Mouse (Mus musculus) liver, embryonic 13.5 days (tissue): ENCODE measurements at regions not wholly inside any gene's neighbourhood (a gene's known extent, or its start where the extent isn't known, plus 50 kb on each side); places are given as distances from the start of the nearest gene placed in this dataset.

Experiments used
- ATAC-seq: fragments of 200-750 bp; cut with Nextera tagmentation; 2 replicates; pipeline ENCODE4 v1.8.0; 2017; ENCODE audit warnings: low read depth, mild to moderate bottlenecking, moderate number of reproducible peaks, moderate library complexity
- DNase-seq: peaks from one replicate; pipeline ENCODE4 v3.0.0; 2022
- H3K27ac ChIP-seq: fragments of 300-500 bp; sonication (generic); 2 replicates; pipeline ENCODE4 v1.5.1; 2015; ENCODE audit warnings: moderate library complexity, mild to moderate bottlenecking, inconsistent platforms
- H3K27me3 ChIP-seq: fragments of 300-500 bp; sonication (generic); 2 replicates; pipeline ENCODE4 v1.6.1; 2015; ENCODE audit warnings: mild to moderate bottlenecking, inconsistent platforms
- H3K36me3 ChIP-seq: fragments of 300-500 bp; sonication (generic); 2 replicates; pipeline ENCODE4 v1.6.1; 2015; ENCODE audit warnings: mild to moderate bottlenecking, inconsistent platforms
- H3K4me1 ChIP-seq: fragments of 300-500 bp; sonication (generic); replicated peaks from 2 replicates; pipeline ENCODE4 v1.6.1; 2015; ENCODE audit warnings: inconsistent platforms
- H3K4me2 ChIP-seq: fragments of 300-500 bp; sonication (generic); 2 replicates; pipeline ENCODE4 v1.6.1; 2015; ENCODE audit warnings: inconsistent platforms, mild to moderate bottlenecking, moderate library complexity
- H3K4me3 ChIP-seq: fragments of 300-500 bp; sonication (generic); replicated peaks from 2 replicates; pipeline ENCODE4 v1.5.1; 2015; ENCODE audit warnings: mild to moderate bottlenecking, inconsistent platforms
- H3K9ac ChIP-seq: fragments of 300-500 bp; sonication (generic); 2 replicates; pipeline ENCODE4 v1.6.1; 2015; ENCODE audit warnings: mild to moderate bottlenecking, inconsistent platforms
- H3K9me3 ChIP-seq: fragments of 300-500 bp; sonication (generic); replicated peaks from 2 replicates; pipeline ENCODE4 v1.6.1; 2016; ENCODE audit warnings: inconsistent platforms
- WGBS: fragments of 180-500 bp; shearing (Covaris S2); methylation state at CpG from one replicate; pipeline ENCODE4 v1.1.7; 2015; ENCODE audit not compliant: insufficient replicate concordance; 5-methylcytosine and 5-hydroxymethylcytosine counted together

DNA sequence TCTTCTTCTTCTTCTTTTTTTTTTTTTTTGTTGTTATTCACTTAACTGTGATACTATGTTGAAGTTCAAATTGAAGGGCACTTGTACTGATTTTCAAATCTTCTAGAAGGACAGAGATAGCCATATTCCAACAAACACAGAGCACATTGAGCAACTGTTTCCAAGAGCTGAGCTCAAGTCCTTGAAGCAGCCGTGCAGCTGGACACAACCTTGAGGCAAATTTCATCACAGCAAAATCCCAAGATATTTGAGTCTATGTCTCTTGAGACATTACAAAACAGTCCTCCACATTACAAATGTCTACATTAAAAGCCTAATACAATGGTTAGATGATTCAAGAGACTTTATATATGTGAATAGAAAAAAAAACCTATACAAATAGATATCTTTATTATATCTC is 141.9 kb downstream of the Gja1 start:
- 61% methylated on average over 1 of the region's 1 CpGs for WGBS
- no peak overlapping the region for H3K9ac ChIP-seq
- H3K4me3 ChIP-seq: no peak overlapping the region
- H3K36me3 ChIP-seq: no peaks in the 10 kb centered on the region
- H3K4me1 ChIP-seq: no peaks in the 10 kb centered on the region
- no peaks in the 10 kb centered on the region for H3K27me3 ChIP-seq
- H3K9me3 ChIP-seq: no peaks in the 10 kb centered on the region
- H3K4me2 ChIP-seq: no peak overlapping the region
- H3K27ac ChIP-seq: no peak overlapping the region
- ATAC-seq (no peak), DNase-seq (no peak)

- Histone ChIP-seq H3K4me1 (no peaks in the 10 kb centered on the region), H3K9ac (no peak overlapping the region), H3K36me3 (no peaks in the 10 kb centered on the region), H3K4me2 (no peak overlapping the region), H3K4me3 (no peak overlapping the region), H3K27ac (no peak overlapping the region), H3K9me3 (no peaks in the 10 kb centered on the region), H3K27me3 (no peaks in the 10 kb centered on the region)
- no peak for ATAC-seq
- DNase-seq: no peak
- 68% methylated on average over 2 of the region's 2 CpGs for WGBS
Observed at GRCm38 (mm10) chr10:56525791-56526190, 148.7 kb downstream of the Gja1 start.

- Histone ChIP-seq H3K27ac (no peak overlapping the region), H3K9ac (no peak overlapping the region), H3K9me3 (no peaks in the 10 kb centered on the region), H3K27me3 (no peaks in the 10 kb centered on the region), H3K4me2 (no peak overlapping the region), H3K4me3 (no peak overlapping the region), H3K4me1 (no peaks in the 10 kb centered on the region), H3K36me3 (no peaks in the 10 kb centered on the region)
- DNase-seq (no peak), ATAC-seq (no peak)
- 57% methylated on average over 4 of the region's 4 CpGs for WGBS
Observed at GRCm38 (mm10) chr10:56537091-56537490, 160.0 kb downstream of the Gja1 start.

DNA sequence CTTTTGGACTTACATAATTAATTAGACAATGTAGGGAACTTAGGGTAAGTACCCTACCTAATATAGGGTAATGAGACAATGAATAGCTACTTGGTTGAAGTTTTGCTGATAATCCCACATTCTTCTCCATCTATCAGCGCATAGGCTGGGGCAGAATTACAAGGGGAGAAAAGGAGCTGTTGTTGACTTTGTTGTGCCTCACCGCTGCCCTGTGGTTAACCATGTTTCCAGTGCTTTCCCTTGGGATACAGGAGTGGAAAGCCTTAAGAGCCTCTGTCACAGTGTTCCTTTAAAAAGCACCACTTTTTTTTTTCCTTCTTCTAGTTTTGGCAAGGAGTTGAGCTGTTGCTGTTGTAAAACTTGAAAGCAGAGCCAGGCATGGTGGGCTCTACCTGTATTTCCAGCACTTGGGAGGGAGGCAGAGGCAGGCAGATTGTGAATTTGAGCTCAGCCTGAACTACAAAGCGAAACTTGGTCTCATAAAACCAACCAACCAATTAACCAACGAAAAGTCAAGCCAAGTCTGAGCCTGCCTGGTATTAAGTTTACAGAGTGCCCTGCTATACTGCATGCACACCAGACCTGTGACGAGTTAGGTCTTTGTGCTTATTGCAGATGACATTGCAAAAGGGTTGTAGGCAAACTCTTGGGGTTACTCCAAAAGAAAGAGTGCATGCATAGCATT is 162.8 kb downstream of the Gja1 start:
- DNase-seq: no peak

GRCm38 (mm10) chr10:56542106-56542505 is 165.0 kb downstream of the Gja1 start:
- WGBS: 60% methylated on average over 3 of the region's 3 CpGs
- no peaks in the 10 kb centered on the region for H3K36me3 ChIP-seq
- no peak for ATAC-seq

More for the DNA sequence above, 162.8 kb downstream of the Gja1 start:
- no peaks in the 10 kb centered on the region for H3K4me1 ChIP-seq
- H3K4me3 ChIP-seq: no peak overlapping the region
- no peak overlapping the region for H3K27ac ChIP-seq
- H3K9ac ChIP-seq: no peak overlapping the region
- no peak overlapping the region for H3K4me2 ChIP-seq
- H3K36me3 ChIP-seq: no peaks in the 10 kb centered on the region
- H3K9me3 ChIP-seq: no peaks in the 10 kb centered on the region
- H3K27me3 ChIP-seq: no peaks in the 10 kb centered on the region
- WGBS: 64% methylated on average over 5 of the region's 5 CpGs
- ATAC-seq: no peak

GRCm38 (mm10) chr10:56545989-56546388 is 168.9 kb downstream of the Gja1 start:
- H3K36me3 ChIP-seq: no peaks in the 10 kb centered on the region
- no peak overlapping the region for H3K9ac ChIP-seq
- H3K27me3 ChIP-seq: no peaks in the 10 kb centered on the region
- ATAC-seq (no peak), DNase-seq (no peak)
- no peak overlapping the region for H3K27ac ChIP-seq
- no peaks in the 10 kb centered on the region for H3K9me3 ChIP-seq
- no peaks in the 10 kb centered on the region for H3K4me1 ChIP-seq
- no peak overlapping the region for H3K4me2 ChIP-seq
- WGBS: 72% methylated on average over 3 of the region's 3 CpGs
- H3K4me3 ChIP-seq: no peak overlapping the region

More at GRCm38 (mm10) chr10:56542106-56542505, 165.0 kb downstream of the Gja1 start:
- no peak overlapping the region for H3K9ac ChIP-seq
- no peaks in the 10 kb centered on the region for H3K4me1 ChIP-seq
- H3K27ac ChIP-seq: no peak overlapping the region
- no peaks in the 10 kb centered on the region for H3K9me3 ChIP-seq
- no peaks in the 10 kb centered on the region for H3K27me3 ChIP-seq
- no peak overlapping the region for H3K4me2 ChIP-seq
- DNase-seq: no peak
- H3K4me3 ChIP-seq: no peak overlapping the region

DNA sequence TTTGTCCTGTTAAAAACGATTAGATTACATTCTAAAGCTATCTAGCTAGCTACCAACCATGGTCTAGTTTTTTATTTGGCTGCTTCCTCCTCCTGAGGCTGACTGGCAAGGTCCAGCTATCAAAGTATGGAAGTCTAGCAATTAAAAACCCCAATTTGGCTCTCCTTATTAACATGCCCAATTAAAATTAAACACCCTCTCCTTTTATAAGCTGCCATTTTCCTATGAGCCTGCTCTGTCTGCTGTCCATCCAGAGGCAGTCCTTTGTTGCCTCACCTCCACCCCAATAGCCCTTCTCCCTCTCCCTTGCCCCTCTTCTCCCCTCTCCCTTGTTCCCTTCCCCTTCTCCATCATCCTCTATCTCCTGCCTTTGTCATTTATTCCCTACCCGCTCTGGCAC is 169.7 kb downstream of the Gja1 start:
- H3K27ac ChIP-seq: no peak overlapping the region
- no peaks in the 10 kb centered on the region for H3K4me1 ChIP-seq
- H3K36me3 ChIP-seq: no peaks in the 10 kb centered on the region
- DNase-seq: no peak
- H3K9ac ChIP-seq: no peak overlapping the region
- no peak overlapping the region for H3K4me2 ChIP-seq
- no peak overlapping the region for H3K4me3 ChIP-seq
- ATAC-seq: no peak
- 44% methylated on average over 2 of the region's 2 CpGs for WGBS
- H3K9me3 ChIP-seq: no peaks in the 10 kb centered on the region
- no peaks in the 10 kb centered on the region for H3K27me3 ChIP-seq

DNA sequence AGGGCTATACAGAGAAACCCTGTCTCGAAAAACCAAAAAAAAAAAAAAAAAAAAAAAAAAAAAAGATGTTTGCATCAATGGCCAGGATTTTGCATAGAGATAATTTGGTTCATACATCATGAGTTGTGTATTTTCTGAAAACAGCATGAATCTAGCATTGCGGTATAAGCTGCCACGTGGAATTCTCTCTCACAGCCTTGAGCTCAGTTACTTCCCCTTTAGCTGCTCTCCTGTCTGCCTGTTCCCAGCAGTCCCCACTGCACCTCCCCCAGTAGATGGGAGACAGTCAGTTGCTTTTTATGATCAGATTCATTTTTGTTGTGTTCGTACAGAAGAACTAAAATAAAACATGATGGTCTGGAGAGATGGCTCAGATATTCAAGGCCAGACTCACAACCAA is 170.7 kb downstream of the Gja1 start:
- Histone ChIP-seq H3K4me2 (no peak overlapping the region), H3K27me3 (no peaks in the 10 kb centered on the region), H3K27ac (no peak overlapping the region), H3K4me1 (no peaks in the 10 kb centered on the region), H3K9ac (no peak overlapping the region), H3K4me3 (no peak overlapping the region), H3K9me3 (no peaks in the 10 kb centered on the region), H3K36me3 (no peaks in the 10 kb centered on the region)
- 47% methylated on average over 3 of the region's 4 CpGs for WGBS
- DNase-seq: no peak
- ATAC-seq: no peak

DNA sequence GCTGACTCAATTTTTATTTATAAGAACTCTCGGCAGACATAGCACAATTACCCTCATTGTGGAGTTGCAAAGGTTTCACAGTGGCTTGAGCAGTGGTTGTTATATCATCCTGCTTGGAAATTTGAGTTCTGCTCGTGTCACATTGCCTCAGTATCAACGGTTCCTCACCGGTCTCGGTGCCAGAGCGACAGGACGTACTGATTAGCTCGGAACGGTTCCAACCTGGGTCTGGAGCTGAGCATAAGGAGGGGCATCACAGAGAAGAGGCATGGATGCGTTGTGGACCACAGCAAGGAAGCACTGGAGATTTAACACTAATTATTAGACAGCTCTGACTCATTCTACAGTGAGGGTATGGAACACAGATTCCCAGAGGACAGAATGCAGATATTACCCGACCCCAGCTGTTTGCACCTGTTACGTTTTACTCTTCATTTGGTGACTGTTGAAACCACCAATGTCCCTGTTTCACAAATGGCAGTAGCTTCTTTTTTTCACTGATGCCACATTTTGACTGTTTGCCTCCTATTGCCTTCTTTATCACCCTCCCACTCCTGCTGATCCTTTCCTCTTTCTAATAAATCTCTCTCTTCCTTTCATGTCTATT is 189.8 kb downstream of the Gja1 start:
- Histone ChIP-seq H3K36me3 (no peaks in the 10 kb centered on the region), H3K4me3 (no peak overlapping the region), H3K27ac (no peak overlapping the region), H3K27me3 (no peaks in the 10 kb centered on the region), H3K4me2 (no peak overlapping the region), H3K4me1 (no peaks in the 10 kb centered on the region), H3K9me3 (no peaks in the 10 kb centered on the region), H3K9ac (no peak overlapping the region)
- DNase-seq (no peak), ATAC-seq (no peak)
- WGBS: 72% methylated on average over 12 of the region's 12 CpGs

DNA sequence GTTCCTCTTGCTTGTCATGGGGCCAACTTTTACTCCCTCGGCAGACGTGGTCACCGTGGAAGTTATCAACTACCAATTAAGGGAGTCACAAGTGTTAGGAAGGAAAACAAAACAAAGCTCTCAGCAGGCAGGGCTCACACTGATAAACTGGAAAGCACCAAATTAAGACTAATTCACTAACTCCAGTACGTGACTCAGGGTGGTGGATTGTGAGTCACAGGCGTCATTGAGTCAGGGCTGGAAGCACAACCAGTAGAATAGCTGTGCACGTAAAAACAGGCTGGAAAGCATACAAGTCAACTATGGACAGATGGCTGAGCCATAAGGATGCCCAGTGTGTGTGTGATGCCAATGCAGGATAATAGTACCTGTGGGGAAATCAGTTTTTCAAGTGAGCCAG is 204.9 kb downstream of the Gja1 start:
- 44% methylated on average over 6 of the region's 6 CpGs for WGBS
- no peak overlapping the region for H3K4me3 ChIP-seq

GRCm38 (mm10) chr10:56587205-56587604 is 210.1 kb downstream of the Gja1 start:
- no peak overlapping the region for H3K9ac ChIP-seq
- no peak overlapping the region for H3K4me3 ChIP-seq
- H3K27ac ChIP-seq: no peak overlapping the region
- H3K27me3 ChIP-seq: no peaks in the 10 kb centered on the region
- H3K4me1 ChIP-seq: no peaks in the 10 kb centered on the region
- no peak for ATAC-seq
- no peak overlapping the region for H3K4me2 ChIP-seq
- WGBS: 44% methylated on average over 2 of the region's 2 CpGs
- DNase-seq: no peak
- H3K36me3 ChIP-seq: no peaks in the 10 kb centered on the region
- H3K9me3 ChIP-seq: no peaks in the 10 kb centered on the region

More for the DNA sequence above, 204.9 kb downstream of the Gja1 start:
- no peak overlapping the region for H3K9ac ChIP-seq
- ATAC-seq: no peak
- no peaks in the 10 kb centered on the region for H3K4me1 ChIP-seq
- H3K4me2 ChIP-seq: no peak overlapping the region
- H3K27me3 ChIP-seq: no peaks in the 10 kb centered on the region
- no peak overlapping the region for H3K27ac ChIP-seq
- H3K9me3 ChIP-seq: no peaks in the 10 kb centered on the region
- H3K36me3 ChIP-seq: no peaks in the 10 kb centered on the region
- DNase-seq: no peak

DNA sequence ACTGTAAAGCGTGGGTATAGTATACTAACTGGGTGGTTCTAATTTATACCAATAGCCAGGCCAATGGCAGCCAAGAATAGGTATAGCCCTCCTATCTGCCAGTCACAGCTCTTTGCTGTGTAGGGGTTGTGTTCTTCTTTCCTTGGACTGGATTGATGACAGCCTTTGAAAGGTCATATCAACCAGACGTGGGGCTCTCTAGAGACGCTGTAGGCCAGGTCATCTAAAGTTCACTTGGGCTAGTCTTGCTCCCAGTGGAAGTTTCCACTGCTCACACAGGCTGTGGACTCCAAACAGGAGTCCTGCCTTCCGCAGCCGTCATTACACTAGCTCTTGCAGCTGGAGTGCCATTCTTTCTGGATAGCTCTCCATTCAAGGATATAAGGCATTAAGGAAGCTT is 220.3 kb downstream of the Gja1 start:
- H3K4me1 ChIP-seq: no peaks in the 10 kb centered on the region
- H3K27ac ChIP-seq: no peak overlapping the region
- DNase-seq (no peak), ATAC-seq (no peak)
- no peak overlapping the region for H3K9ac ChIP-seq
- H3K9me3 ChIP-seq: no peaks in the 10 kb centered on the region
- WGBS: 58% methylated on average over 5 of the region's 5 CpGs
- no peak overlapping the region for H3K4me3 ChIP-seq
- no peaks in the 10 kb centered on the region for H3K27me3 ChIP-seq
- H3K4me2 ChIP-seq: no peak overlapping the region
- no peaks in the 10 kb centered on the region for H3K36me3 ChIP-seq
